Mouse (Mus musculus) neutrophil, adult 65 days (primary cell): ENCODE measurements around the gene Coch. TPM values are rescaled to one million over a fixed set of nuclear protein-coding genes. Genes with fewer than 3 reads are reported as not detected.

Source experiments
- total RNA-seq: library from RNA; stranded (reverse); gene quantifications from 2 replicates; pipeline ENCODE4 v1.2.4, GENCODE M21; 2023

The Coch gene
- not detected in 2 replicates for total RNA-seq

DNA sequence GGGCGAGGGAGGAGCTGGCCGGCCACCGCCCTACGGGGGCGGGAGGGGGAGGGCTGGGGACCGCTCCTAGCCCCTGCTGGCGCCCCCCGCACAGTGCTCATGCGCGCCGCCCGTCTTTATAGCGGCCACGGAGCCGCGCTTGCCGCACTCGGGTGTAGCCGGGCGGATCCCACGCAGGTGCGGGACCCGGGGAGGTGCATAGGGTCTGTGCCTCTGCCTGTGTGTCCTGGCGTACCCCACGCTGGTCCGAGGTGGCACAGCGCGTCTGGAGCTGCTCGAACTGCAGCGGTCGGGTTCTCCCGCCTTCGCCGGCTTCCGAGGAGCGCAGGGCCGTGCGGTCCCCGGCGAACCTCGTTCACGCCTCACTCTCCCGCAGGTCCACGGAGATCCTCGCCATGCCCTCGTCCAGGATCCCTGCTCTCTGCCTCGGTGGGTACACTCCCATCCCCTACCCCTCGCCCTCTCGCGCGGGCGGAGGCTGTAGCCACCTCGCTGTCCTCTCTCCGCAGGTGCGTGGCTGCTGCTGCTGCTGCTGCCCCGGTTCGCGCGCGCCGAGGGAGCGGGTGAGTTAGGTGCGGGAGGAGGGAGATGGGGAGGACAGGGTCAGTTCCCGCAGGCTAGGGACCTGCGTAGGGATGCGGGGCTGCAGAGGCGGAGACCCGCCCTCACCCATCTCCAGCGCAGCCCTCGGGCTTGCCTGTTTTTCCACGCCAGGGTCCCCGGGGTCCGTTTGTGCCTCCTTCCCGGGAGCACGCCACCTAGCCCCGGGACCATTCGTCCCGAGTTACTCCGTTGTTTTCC is at the start of gene Coch:
Coch (plus strand) TSS at position 113 of the 801 bp plus-strand sequence.

Other genes with a start within 250 kb of the Coch start
- gene G2e3, start 245.3 kb upstream of the Coch start, total RNA-seq, result 16.1 and 21.1 TPM in 2 replicates
- gene Scfd1, start 215.8 kb upstream of the Coch start, total RNA-seq, result 33.2 and 39.1 TPM in 2 replicates
- gene Ap4s1, start 97.7 kb downstream of the Coch start, total RNA-seq, result 11.1 TPM in 2 replicates
- gene Strn3, start 98.6 kb downstream of the Coch start, total RNA-seq, result 34.7 and 52.1 TPM in 2 replicates
- gene Hectd1, start 236.2 kb downstream of the Coch start, total RNA-seq, result 105 and 143 TPM in 2 replicates